Mouse (Mus musculus) ES-E14 (cell line): ENCODE measurements around the gene Stk38l. TPM values are rescaled to one million over a fixed set of nuclear protein-coding genes. Genes with fewer than 3 reads are reported as not detected.

ENCODE experiments used
- DNase-seq: peaks from one replicate; pipeline ENCODE4 v3.0.0-alpha.2; 2013; ENCODE audit warnings: low read depth, low spot score
- H3K27ac ChIP-seq: 2 replicates; pipeline ENCODE4 v1.5.1; 2012; ENCODE audit warnings: low read depth, mild to moderate bottlenecking, low read length, moderate library complexity, mixed read lengths; ENCODE audit not compliant: poor library complexity, insufficient read depth, severe bottlenecking
- H3K36me3 ChIP-seq: 2 replicates; pipeline ENCODE4 v1.6.1; 2012; ENCODE audit warnings: mild to moderate bottlenecking, low read length, moderate library complexity, mixed read lengths; ENCODE audit not compliant: control insufficient read depth, poor library complexity, insufficient read depth, severe bottlenecking
- H3K4me1 ChIP-seq, 2 experiments: fragments of 150-350 bp in 1 of 2; sonication (generic) in 1 of 2; 2 replicates each; pipeline ENCODE4 v1.6.1; 2012; ENCODE audit warnings: low read length in 2 of 2, mild to moderate bottlenecking in 1 of 2, mixed read lengths in 1 of 2; ENCODE audit not compliant: control insufficient read depth in 2 of 2, insufficient read depth in 2 of 2, poor library complexity in 1 of 2
- H3K4me3 ChIP-seq, 2 experiments: fragments of 150-350 bp in 1 of 2; sonication (generic) in 1 of 2; 2 replicates each; pipeline ENCODE4 v1.5.1; 2012; ENCODE audit warnings: low read length in 2 of 2, low read depth in 1 of 2, mild to moderate bottlenecking in 1 of 2, mixed read lengths in 1 of 2; ENCODE audit not compliant: insufficient read depth in 1 of 2, poor library complexity in 1 of 2, severe bottlenecking in 1 of 2
- H3K9ac ChIP-seq: 2 replicates; pipeline ENCODE4 v1.6.1; 2012; ENCODE audit warnings: low read depth, mild to moderate bottlenecking, low read length, mixed read lengths; ENCODE audit not compliant: poor library complexity, insufficient read depth, severe bottlenecking
- H3K9me3 ChIP-seq: fragments of 150-350 bp; sonication (generic); 2 replicates; pipeline ENCODE4 v1.6.1; 2012; ENCODE audit warnings: low read depth, mild to moderate bottlenecking, low read length; ENCODE audit not compliant: control insufficient read depth, insufficient read depth
- CHD2 ChIP-seq: IDR thresholded peaks from 2 replicates; pipeline ENCODE4 v1.6.1; 2014; ENCODE audit warnings: mild to moderate bottlenecking, low read depth, low read length, inconsistent platforms
- HCFC1 ChIP-seq: IDR thresholded peaks from 2 replicates; pipeline ENCODE4 v1.6.1; 2012; ENCODE audit warnings: low read length, inconsistent platforms, borderline replicate concordance; ENCODE audit not compliant: insufficient read depth
- MAFK ChIP-seq: IDR thresholded peaks from 2 replicates; pipeline ENCODE4 v1.6.1; 2014; ENCODE audit warnings: mild to moderate bottlenecking, low read depth, low read length, inconsistent platforms; ENCODE audit not compliant: insufficient read depth
- ZC3H11A ChIP-seq: IDR thresholded peaks from 2 replicates; pipeline ENCODE4 v1.6.1; 2012; ENCODE audit warnings: low read depth, mild to moderate bottlenecking, inconsistent platforms, low read length, borderline replicate concordance
- ZNF384 ChIP-seq: IDR thresholded peaks from 2 replicates; pipeline ENCODE4 v1.6.1; 2012; ENCODE audit warnings: low read depth, low read length, inconsistent platforms
- in situ Hi-C, 2 experiments: fragments of 600-800 bp; cut with MboI; formaldehyde crosslinking; loops; one replicate each; pipeline ENCODE4 v1.15.1; 2025; ENCODE audit warnings: low sequenced_read_pairs in 2 of 2, inconsistent platforms in 1 of 2; ENCODE audit not compliant: unreplicated experiment in 2 of 2
- total RNA-seq: library from RNA; depleted of rRNA; stranded (reverse); fragments of 300-350 nt; gene quantifications from 2 replicates; pipeline ENCODE4 v1.2.3, GENCODE M21; 2012

Gene Stk38l
- total RNA-seq, 1 experiment: 14.3 TPM

- TF ChIP-seq HCFC1 (no peak), CHD2 (no peak), ZNF384 (no peak), MAFK (no peak), ZC3H11A (no peak)
These were observed 5.2 kb upstream of the Stk38l start for GRCm38 (mm10) chr6:146719606-146720005.

GRCm38 (mm10) chr6:146723805-146724204 lies 990 bp upstream of the Stk38l start:
- TF ChIP-seq ZNF384: no peak
- TF ChIP-seq ZC3H11A: no peak
- TF ChIP-seq CHD2: no peak
- no peak for TF ChIP-seq MAFK
- TF ChIP-seq HCFC1: no peak
- in situ Hi-C loops: no loop called here
- Histone ChIP-seq H3K36me3 (no peaks in the 10 kb centered on the region), H3K9ac (no peak overlapping the region), H3K4me3 (no peak overlapping the region), H3K27ac (no peak overlapping the region), H3K4me1 (no peaks in the 10 kb centered on the region), H3K9me3 (no peaks in the 10 kb centered on the region)
- DNase-seq: no peak

More at GRCm38 (mm10) chr6:146719606-146720005, 5.2 kb upstream of the Stk38l start:
- Histone ChIP-seq H3K9ac (no peak overlapping the region), H3K36me3 (no peaks in the 10 kb centered on the region), H3K27ac (no peak overlapping the region), H3K4me3 (no peak overlapping the region), H3K4me1 (no peaks in the 10 kb centered on the region), H3K9me3 (no peaks in the 10 kb centered on the region)
- in situ Hi-C loops: no loop called here
- DNase-seq: no peak

- H3K9me3 ChIP-seq: no peaks in the 10 kb centered on the region
- no peaks in the 10 kb centered on the region for H3K36me3 ChIP-seq
- H3K27ac ChIP-seq: peak overlapping the region; percentile 53
- in situ Hi-C loops: no loop called here
- no peak for TF ChIP-seq CHD2
- 0 out of 2 replicates have a peak, but pooled peaks have one; percentile 27 for TF ChIP-seq ZNF384
- H3K4me3 ChIP-seq: peak overlapping the region; percentile 94 to 99
- peak overlapping the region; percentile 90 for H3K9ac ChIP-seq
- no peaks in the 10 kb centered on the region for H3K4me1 ChIP-seq
- no peak for DNase-seq
These were observed 593 bp downstream of the Stk38l start for GRCm38 (mm10) chr6:146725384-146725791.

GRCm38 (mm10) chr6:146731031-146731430 lies 6.2 kb downstream of the Stk38l start:
- in situ Hi-C loops: no loop called here
- no peaks in the 10 kb centered on the region; a peak in 1 of 4 replicates for H3K4me1 ChIP-seq
- H3K9ac ChIP-seq: no peak overlapping the region

DNA sequence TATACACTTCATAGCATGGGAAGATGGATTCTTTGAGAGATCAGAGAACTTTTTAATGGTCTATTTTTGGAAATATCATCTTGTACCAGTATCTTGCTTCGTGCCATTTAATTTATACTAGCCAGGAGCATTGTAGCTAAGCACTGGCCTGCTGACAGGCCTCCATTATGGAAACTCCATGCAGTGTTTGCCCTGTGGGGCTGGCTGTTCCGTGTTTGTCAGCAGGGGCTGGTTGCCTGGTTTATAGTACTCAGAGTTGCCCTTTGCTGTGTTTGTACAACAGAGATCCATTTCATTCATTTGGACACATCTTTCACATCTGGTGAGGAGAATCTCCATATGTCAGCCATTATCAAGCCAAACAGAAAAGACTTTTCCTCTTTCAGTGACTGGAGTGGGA lies 6.9 kb downstream of the Stk38l start:
- no peak for TF ChIP-seq CHD2
- H3K9me3 ChIP-seq: no peaks in the 10 kb centered on the region
- no peak overlapping the region for H3K4me3 ChIP-seq
- in situ Hi-C loops: no loop called here
- H3K36me3 ChIP-seq: no peaks in the 10 kb centered on the region
- no peak overlapping the region for H3K9ac ChIP-seq
- no peak overlapping the region for H3K27ac ChIP-seq
- no peak for DNase-seq
- no peaks in the 10 kb centered on the region; a peak in 1 of 4 replicates for H3K4me1 ChIP-seq

More at GRCm38 (mm10) chr6:146731031-146731430, 6.2 kb downstream of the Stk38l start:
- DNase-seq: no peak
- H3K27ac ChIP-seq: no peak overlapping the region
- no peak overlapping the region for H3K4me3 ChIP-seq
- no peaks in the 10 kb centered on the region for H3K36me3 ChIP-seq
- no peak for TF ChIP-seq CHD2
- TF ChIP-seq ZNF384: no peak
- TF ChIP-seq HCFC1: no peak
- TF ChIP-seq MAFK: no peak
- TF ChIP-seq ZC3H11A: no peak
- H3K9me3 ChIP-seq: no peaks in the 10 kb centered on the region
